Mouse (Mus musculus): ENCODE measurements around the gene Meis1. TPM values are rescaled to one million over a fixed set of nuclear protein-coding genes. Genes with fewer than 3 reads are reported as not detected.

The Meis1 gene
- polyA plus RNA-seq, 1 experiment from 2014 or later = 28.6 TPM

DNA sequence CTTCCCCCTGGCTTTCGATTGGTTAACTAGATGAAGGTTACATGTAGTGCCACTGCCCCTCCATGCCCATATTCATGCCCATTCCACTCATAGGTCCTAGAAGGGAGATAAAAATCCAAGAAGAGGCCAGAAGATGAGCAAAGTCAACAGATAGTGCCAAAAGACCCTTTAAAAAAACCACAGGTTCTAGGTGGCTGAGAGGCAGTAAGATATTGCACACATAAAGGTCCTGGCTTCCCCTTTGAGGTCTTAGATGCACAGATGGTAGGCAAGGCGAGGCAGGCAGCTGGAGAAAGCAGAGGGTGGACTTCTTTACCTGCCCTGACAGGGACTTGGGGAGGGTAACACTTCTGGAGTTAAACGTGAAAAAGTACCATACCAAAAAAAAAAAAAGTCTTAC, 134.8 kb downstream of the Meis1 start:
- Histone ChIP-seq H3K9ac (no peak overlapping the region), H3K27me3 (peaks cover 18% of the 10 kb centered on the region; the same call in 1 of the 2 replicates), H3K27ac (no peak overlapping the region), H3K36me3 (ENCODE audit: poor library complexity, severe bottlenecking) (no peaks in the 10 kb centered on the region), H3K4me1 (peaks cover 59% of the 10 kb centered on the region), H3K4me2 (no peak overlapping the region), H3K4me3 (no peak overlapping the region), H3K9me3 (replicated peaks) (no peaks in the 10 kb centered on the region)
- ATAC-seq = no peak
- WGBS = 44% methylated on average over 3 of the region's 3 CpGs

DNA sequence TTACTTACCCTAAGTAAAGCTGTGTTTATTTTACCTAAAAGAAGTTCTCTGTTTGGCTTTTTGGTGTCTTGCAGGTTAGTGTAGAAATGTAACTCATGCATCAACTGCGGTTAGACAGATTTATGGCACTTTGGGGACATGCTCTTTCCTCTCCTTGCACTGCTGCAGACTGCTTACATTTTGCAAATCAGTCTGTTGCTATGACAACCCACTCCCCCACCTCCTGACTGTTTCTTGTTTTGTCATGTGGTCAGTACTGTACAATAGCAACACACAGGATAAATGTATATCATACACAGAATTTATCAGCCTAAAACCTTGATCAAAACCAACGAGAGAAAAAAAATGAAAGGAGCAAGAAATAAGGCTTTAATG, 135.3 kb downstream of the Meis1 start:
- ATAC-seq = peak; percentile 76
- Histone ChIP-seq H3K4me1 (peaks cover 62% of the 10 kb centered on the region), H3K4me2 (no peak overlapping the region), H3K36me3 (ENCODE audit: poor library complexity, severe bottlenecking) (no peaks in the 10 kb centered on the region), H3K9me3 (replicated peaks) (no peaks in the 10 kb centered on the region), H3K27me3 (peaks cover 18% of the 10 kb centered on the region; the same call in 1 of the 2 replicates), H3K27ac (no peak overlapping the region; the same call in 1 of the 2 replicates), H3K4me3 (no peak overlapping the region), H3K9ac (no peak overlapping the region)
- WGBS = 16% methylated on average over 2 of the region's 2 CpGs

DNA sequence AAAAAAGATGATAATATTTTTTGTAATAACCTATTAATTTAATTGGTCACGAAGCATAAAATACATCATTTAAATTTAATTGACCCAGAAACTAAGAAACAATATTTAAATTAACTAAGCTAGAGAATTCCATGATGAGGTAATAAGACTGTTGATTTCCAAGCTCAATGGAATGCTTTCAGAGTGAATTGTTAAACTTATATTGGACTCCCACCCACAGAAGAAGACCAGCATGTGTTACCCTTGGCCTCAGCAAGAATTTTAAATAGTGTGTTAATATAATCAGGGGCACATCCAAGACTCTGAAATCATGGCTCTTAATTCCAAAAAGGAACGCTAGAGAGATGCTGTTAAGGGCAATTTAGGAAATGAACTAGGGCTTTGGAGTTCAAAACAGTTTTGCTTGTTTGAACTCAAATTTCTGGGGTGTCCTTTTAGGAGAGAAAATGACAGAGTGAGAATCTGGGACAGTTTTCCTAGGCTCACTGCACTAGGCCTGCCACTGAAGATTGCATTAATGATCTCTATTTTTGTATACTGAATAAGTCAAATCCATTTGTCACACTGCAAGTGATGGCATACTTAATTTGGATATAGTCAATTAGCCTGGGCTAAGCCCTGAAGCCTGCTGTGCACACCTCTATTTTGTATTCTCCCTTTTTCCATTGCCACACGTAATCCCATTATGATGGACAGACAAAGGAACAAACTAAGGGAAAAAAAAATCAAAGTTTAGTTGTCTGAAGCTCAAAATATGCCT, 135.9 kb downstream of the Meis1 start:
- H3K27ac ChIP-seq = peak overlapping the region; percentile 36; the same call in 1 of the 2 replicates
- no peak overlapping the region for H3K4me3 ChIP-seq
- no peak overlapping the region for H3K9ac ChIP-seq
- peak; percentile 32; the same call in 1 of the 2 replicates for ATAC-seq
- peaks cover 63% of the 10 kb centered on the region for H3K4me1 ChIP-seq
- no peaks in the 10 kb centered on the region for H3K9me3 ChIP-seq (replicated peaks)
- WGBS = 15% methylated on average over 3 of the region's 3 CpGs
- no peaks in the 10 kb centered on the region for H3K36me3 ChIP-seq (ENCODE audit: poor library complexity, severe bottlenecking)
- peaks cover 18% of the 10 kb centered on the region; the same call in 1 of the 2 replicates for H3K27me3 ChIP-seq
- H3K4me2 ChIP-seq = no peak overlapping the region

DNA sequence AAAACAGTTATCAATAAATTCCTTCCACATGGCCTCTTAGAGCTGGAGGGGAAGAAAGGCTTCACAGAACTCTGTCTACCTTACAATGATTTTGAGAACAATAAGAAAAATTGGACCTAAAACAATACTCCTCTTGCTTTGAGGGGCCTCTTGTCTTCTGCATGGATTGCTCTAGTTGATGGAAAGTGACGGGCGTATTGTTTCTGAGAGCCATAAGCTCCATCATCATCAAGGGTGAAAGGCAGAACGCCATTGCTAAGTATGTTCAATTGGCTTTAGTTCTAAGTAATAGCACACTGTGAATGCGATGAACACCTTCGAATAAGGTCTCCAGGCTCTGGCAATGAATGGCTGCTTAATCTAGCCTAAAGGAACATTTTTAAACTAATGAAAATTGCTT, 136.5 kb downstream of the Meis1 start:
- H3K36me3 ChIP-seq (ENCODE audit: poor library complexity, severe bottlenecking) = no peaks in the 10 kb centered on the region
- WGBS = 13% methylated on average over 5 of the region's 5 CpGs
- ATAC-seq = no peak
- no peaks in the 10 kb centered on the region for H3K9me3 ChIP-seq (replicated peaks)
- H3K4me2 ChIP-seq = no peak overlapping the region
- H3K4me3 ChIP-seq = no peak overlapping the region
- H3K9ac ChIP-seq = no peak overlapping the region
- H3K4me1 ChIP-seq = peaks cover 63% of the 10 kb centered on the region
- no peak overlapping the region for H3K27ac ChIP-seq
- H3K27me3 ChIP-seq = peaks cover 17% of the 10 kb centered on the region; the same call in 1 of the 2 replicates

DNA sequence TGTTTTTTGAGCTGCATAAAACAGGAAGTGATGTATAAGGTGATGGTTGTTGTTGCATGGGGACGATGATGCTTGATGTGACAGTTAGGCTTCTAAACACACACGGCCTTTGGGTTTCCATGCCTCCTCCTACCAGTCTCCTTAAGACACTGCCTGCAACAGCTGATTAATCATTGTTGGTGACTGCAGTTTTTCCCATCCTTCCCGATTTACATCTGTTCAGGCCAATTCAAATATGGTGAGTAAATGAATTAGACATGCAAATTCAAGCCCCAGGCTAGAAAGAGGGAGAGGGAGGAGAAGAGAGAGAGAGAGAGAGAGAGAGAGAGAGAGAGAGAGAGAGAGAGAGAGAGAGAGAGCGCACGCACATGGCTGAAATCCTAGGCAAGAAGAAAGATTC, 138.0 kb downstream of the Meis1 start:
- H3K27ac ChIP-seq = no peak overlapping the region
- peaks cover 75% of the 10 kb centered on the region for H3K4me1 ChIP-seq
- no peak overlapping the region for H3K9ac ChIP-seq
- whole genome bisulfite sequencing = 31% methylated on average over 5 of the region's 5 CpGs
- no peak for ATAC-seq
- H3K4me2 ChIP-seq = no peak overlapping the region
- H3K27me3 ChIP-seq = peaks cover 24% of the 10 kb centered on the region
- H3K9me3 ChIP-seq (replicated peaks) = no peaks in the 10 kb centered on the region
- H3K4me3 ChIP-seq = no peak overlapping the region
- no peaks in the 10 kb centered on the region for H3K36me3 ChIP-seq (ENCODE audit: poor library complexity, severe bottlenecking)

DNA sequence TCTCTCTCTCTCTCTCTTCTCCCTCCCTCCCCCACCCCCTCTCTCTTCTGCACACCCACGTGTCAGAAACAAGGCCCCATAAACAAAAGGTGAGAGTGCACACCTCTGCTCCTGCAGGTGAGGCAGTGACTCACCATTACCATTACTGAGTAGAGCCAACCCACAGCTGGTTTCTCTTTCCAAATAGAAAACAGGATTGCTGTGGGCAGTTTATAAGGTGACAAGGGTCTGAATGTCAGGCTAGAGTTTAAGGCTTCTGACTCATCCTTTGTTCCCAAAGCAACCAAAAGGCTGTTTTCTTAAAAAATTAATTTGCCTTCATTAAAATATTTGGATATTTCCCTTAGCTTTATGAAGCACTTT, 139.3 kb downstream of the Meis1 start:
- Histone ChIP-seq H3K9me3 (replicated peaks) (no peaks in the 10 kb centered on the region), H3K9ac (no peak overlapping the region), H3K27me3 (peaks cover 32% of the 10 kb centered on the region), H3K27ac (no peak overlapping the region), H3K4me1 (peaks cover 70% of the 10 kb centered on the region), H3K4me3 (no peak overlapping the region), H3K36me3 (ENCODE audit: poor library complexity, severe bottlenecking) (no peaks in the 10 kb centered on the region), H3K4me2 (peak overlapping the region; percentile 81; the same call in 1 of the 2 replicates)
- no peak for ATAC-seq
- 0% methylated on average over 1 of the region's 1 CpGs for WGBS

DNA sequence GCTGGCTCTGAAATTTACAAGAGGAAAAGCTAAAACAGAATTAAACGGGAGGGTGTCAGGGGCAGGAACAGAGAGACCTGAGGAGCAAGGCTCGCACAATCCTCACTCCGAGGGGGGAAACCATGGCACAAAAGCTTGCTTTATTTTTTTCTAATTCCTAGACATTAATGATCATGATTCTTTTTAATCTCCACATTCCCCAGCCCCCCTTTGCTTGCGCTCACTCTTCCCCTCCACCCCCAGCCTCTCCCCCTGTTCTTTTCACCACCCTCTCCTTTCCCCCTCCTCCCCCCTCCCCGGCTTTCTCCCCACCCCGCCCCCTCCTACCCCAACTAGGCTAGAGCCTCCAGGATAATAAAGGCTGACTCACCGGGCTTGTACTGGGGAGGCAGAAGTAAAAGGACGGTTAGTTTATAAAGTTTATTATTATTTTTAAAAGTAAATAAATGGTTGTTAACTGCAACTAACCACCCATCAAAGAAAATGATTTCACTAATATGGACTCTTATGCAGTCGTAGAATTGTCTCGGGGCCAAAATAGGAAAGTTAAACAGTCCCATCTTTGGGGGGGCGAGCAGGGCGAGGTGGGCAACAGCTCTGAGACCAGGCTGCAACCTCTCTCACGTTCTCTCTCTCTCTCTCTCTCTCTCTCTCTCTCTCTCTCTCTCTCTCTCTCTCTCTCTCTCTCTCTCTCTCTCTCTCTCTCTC, 139.9 kb downstream of the Meis1 start:
- H3K27ac ChIP-seq = peak overlapping the region; percentile 90
- H3K27me3 ChIP-seq = peaks cover 33% of the 10 kb centered on the region
- ATAC-seq = peak; percentile 28; the same call in 1 of the 2 replicates
- 1% methylated on average over 13 of the region's 13 CpGs for WGBS
- H3K4me1 ChIP-seq = peaks cover 65% of the 10 kb centered on the region
- peak overlapping the region; percentile 81 for H3K4me2 ChIP-seq
- H3K9me3 ChIP-seq (replicated peaks) = no peaks in the 10 kb centered on the region
- peak overlapping the region; percentile 46 for H3K4me3 ChIP-seq
- no peaks in the 10 kb centered on the region for H3K36me3 ChIP-seq (ENCODE audit: poor library complexity, severe bottlenecking)
- H3K9ac ChIP-seq = peak overlapping the region; percentile 26; the same call in 1 of the 2 replicates

DNA sequence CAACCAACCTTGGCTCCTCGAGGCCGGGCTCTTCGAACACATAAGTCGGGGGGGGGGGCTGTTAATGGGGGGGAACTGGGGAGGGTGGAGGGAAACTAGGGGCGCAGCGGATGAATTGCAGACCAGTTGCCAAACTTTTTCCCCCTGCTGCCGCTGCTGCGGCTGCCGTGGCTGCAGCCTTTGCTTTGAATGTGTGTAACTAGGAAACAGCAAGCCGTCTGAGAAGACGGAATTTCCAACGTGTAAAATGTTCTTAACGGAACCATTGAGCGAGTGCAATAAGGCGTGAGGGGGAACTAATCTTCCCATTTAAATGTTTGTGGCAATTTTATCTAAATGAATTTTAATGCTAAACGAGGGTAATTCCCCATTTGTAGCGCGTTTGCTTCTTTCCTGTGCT, 140.8 kb downstream of the Meis1 start:
- H3K9ac ChIP-seq = peak overlapping the region; percentile 60
- peak overlapping the region; percentile 90 for H3K27ac ChIP-seq
- peak overlapping the region; percentile 81 for H3K4me2 ChIP-seq
- H3K4me1 ChIP-seq = peaks cover 56% of the 10 kb centered on the region
- under 1% methylated on average over 18 of the region's 18 CpGs for WGBS
- no peaks in the 10 kb centered on the region for H3K36me3 ChIP-seq (ENCODE audit: poor library complexity, severe bottlenecking)
- peaks cover 38% of the 10 kb centered on the region for H3K27me3 ChIP-seq
- no peaks in the 10 kb centered on the region for H3K9me3 ChIP-seq (replicated peaks)
- H3K4me3 ChIP-seq = peak overlapping the region; percentile 46
- peak; percentile 70 for ATAC-seq

DNA sequence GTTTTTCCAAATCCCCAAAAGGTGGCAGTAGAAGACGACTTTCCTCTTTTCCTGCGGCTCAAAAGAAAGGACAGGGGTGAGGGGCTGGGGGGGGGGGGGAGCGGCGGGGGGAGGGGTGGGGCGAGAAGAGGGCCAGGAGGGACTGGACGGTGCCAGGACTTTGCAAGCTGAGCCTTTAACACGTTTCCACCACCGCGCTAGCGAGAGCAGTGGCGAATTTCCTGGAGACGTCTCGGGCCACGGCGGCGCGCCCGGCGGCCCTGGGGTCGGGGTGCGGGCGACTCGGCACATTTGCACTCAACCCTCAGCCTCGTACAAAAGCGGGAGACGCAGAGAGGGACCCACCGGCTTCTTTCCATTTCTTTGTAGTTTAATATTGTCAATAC, 141.2 kb downstream of the Meis1 start:
- Histone ChIP-seq H3K9ac (peak overlapping the region; percentile 60), H3K4me2 (peak overlapping the region; percentile 81), H3K9me3 (replicated peaks) (no peaks in the 10 kb centered on the region), H3K27ac (peak overlapping the region; percentile 90), H3K36me3 (ENCODE audit: poor library complexity, severe bottlenecking) (no peaks in the 10 kb centered on the region), H3K27me3 (peaks cover 38% of the 10 kb centered on the region), H3K4me1 (peaks cover 53% of the 10 kb centered on the region), H3K4me3 (peak overlapping the region; percentile 46)
- 0% methylated on average over 23 of the region's 27 CpGs for WGBS
- ATAC-seq = peak; percentile 77

DNA sequence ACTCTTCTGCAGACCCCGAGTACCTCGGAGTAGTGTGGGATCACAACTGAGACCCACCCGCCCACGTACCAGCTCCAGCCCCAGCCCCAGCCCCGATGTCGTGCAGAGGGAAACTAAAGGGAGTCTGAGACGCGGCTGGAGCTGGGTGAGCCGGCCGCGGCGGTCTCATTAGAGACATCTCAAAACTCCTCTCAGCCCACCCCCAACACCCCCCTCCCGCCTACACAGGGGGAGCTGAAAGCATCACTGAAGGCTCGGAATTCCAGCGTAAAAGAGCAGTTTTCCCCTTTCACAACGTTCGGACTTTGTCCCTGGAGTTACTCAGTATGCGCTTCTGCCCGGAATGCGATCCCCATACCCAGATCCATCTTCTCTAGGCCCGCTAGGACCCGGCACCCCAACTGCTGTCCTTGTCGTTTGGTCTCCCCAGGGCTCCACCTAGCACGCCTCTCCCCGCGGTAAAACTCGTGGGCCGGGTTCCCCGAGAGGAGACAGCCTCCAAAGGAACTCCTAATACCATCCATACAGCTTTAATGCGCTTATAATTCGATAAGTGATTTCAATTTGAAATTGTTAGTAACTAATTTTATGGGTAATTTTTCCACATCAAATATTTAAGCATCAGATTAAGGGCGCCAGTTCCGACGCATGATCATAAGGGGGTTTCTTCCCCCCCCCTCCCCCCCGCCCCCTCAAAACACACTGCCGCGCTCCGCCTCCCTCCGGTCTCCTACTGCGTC, 141.7 kb downstream of the Meis1 start:
- whole genome bisulfite sequencing = under 1% methylated on average over 40 of the region's 40 CpGs
- H3K4me3 ChIP-seq = peak overlapping the region; percentile 46
- H3K27me3 ChIP-seq = peaks cover 38% of the 10 kb centered on the region
- H3K4me1 ChIP-seq = peaks cover 48% of the 10 kb centered on the region
- peak; percentile 50 for ATAC-seq
- H3K36me3 ChIP-seq (ENCODE audit: poor library complexity, severe bottlenecking) = no peaks in the 10 kb centered on the region
- peak overlapping the region; percentile 57 for H3K9ac ChIP-seq
- H3K9me3 ChIP-seq (replicated peaks) = no peaks in the 10 kb centered on the region
- H3K4me2 ChIP-seq = peak overlapping the region; percentile 81
- no peak overlapping the region for H3K27ac ChIP-seq

DNA sequence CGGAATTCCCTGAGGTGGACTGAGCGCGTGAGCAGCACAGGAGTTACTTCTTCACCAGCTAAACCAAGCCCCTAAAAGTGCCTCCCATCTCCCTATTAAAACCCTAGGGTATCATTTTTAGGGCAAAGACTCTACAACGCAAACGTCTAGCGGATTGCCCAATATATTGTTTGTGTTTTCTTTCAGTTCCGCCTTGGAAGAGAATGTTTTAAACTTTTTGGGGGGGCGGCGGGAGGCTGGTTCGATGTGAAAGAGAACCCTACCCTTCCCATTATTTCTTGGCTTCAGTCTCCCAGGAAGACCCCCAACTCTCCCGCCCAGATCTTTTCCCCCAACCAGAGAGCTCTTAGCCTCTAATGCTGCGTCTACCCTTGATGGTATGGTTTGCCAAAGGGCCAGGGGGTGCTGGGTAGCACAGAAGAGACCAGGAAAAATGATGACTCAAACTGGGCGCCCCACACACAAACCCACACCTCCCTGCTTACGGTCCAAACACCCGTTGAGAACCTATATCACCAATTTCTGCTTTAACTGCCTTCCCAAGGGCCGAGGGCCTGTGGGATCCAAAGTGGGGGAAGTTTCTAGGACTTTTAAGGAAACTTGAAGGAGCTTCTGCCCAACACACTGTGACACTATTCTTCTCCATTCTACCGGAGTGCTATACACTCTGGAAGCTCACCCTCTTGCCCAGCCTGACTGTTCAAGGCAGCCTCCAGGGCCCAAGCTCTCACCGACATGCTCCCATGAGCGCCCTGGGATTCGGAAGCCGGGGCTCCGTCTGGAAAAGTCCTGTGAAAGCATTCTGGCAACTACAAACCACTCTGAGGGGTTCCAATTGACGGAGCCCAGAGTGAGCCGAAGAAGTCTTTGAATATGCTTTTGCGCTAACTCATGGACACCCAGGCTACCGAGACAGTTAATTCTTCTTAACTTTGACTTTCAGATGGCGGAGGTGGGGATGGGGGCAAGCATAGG, 142.6 kb downstream of the Meis1 start:
- no peaks in the 10 kb centered on the region for H3K9me3 ChIP-seq (replicated peaks)
- peaks cover 48% of the 10 kb centered on the region for H3K4me1 ChIP-seq
- H3K9ac ChIP-seq = peak overlapping the region; percentile 57
- H3K27ac ChIP-seq = no peak overlapping the region
- peak overlapping the region; percentile 81 for H3K4me2 ChIP-seq
- H3K4me3 ChIP-seq = peak overlapping the region; percentile 46
- H3K36me3 ChIP-seq (ENCODE audit: poor library complexity, severe bottlenecking) = no peaks in the 10 kb centered on the region
- H3K27me3 ChIP-seq = peaks cover 45% of the 10 kb centered on the region
- no peak for ATAC-seq
- 5% methylated on average over 27 of the region's 27 CpGs for WGBS

All from forebrain, embryonic 13.5 days (tissue).